15 mouse cellular contexts compared by ENCODE assay signal in genomic region chr16:58349802-58350201, GRCm38 (mm10). TPM values are rescaled to one million over a fixed set of nuclear protein-coding genes. Genes with fewer than 3 reads are reported as not detected.
A peak's percentile ranks its signal among the peaks of the same experiment; 100 is the strongest.
DNase-seq lines count a peak whose midpoint lies in the region; ATAC-seq and TF ChIP-seq lines count a peak whose summit lies in the region.
"Had no signal": no experiment of that assay in that cellular context is flagged by ENCODE, and none has a peak within 500 bp of the region (broad histone marks: within the 10 kb centered on the region; RNA-seq: fewer than 3 reads in every experiment).

No protein-coding gene starts in this region.

- H3K9me3 ChIP-seq in hindbrain, embryonic 10.5 days, result no peaks in the 10 kb centered on the region
- H3K9me3 ChIP-seq in hindbrain, postnatal 0 days (ENCODE audit: low read length), result no peaks in the 10 kb centered on the region
- H3K9me3 ChIP-seq: forebrain, embryonic 13.5 days; neural tube, embryonic 15.5 days; stomach, embryonic 15.5 days had no signal

- TF ChIP-seq CTCF in hindbrain, postnatal 0 days (IDR thresholded peaks at IDR 0.05; ENCODE audit: low read depth), result no peak
- no peak for TF ChIP-seq CTCF in kidney, adult 2 months (conservative IDR thresholded peaks at IDR 0.05; ENCODE audit: insufficient read depth, insufficient read length, low read depth, low read length)

- peak overlapping the region; percentile 16; the same call in 1 of the 2 replicates for H3K27ac ChIP-seq in hindbrain, embryonic 10.5 days
- H3K27ac ChIP-seq in hindbrain, postnatal 0 days, result no peak overlapping the region
- no peak overlapping the region for H3K27ac ChIP-seq in kidney, adult 2 months (ENCODE audit: insufficient read depth, low read depth, low read length)
- H3K27ac ChIP-seq: forebrain, embryonic 13.5 days; kidney, postnatal 0 days; macrophage; neural tube, embryonic 15.5 days; stomach, embryonic 15.5 days had no signal

- no peaks in the 10 kb centered on the region for H3K36me3 ChIP-seq in hindbrain, embryonic 10.5 days
- H3K36me3 ChIP-seq in hindbrain, postnatal 0 days (ENCODE audit: insufficient read depth, low read length), result no peaks in the 10 kb centered on the region
- H3K36me3 ChIP-seq in kidney, adult 2 months (ENCODE audit: control insufficient read depth, insufficient read depth, low read length), result no peaks in the 10 kb centered on the region
- H3K36me3 ChIP-seq: neural tube, embryonic 15.5 days; stomach, embryonic 15.5 days had no signal

- no peak for TF ChIP-seq POLR2A in kidney, adult 2 months (IDR thresholded peaks at IDR 0.05; ENCODE audit: low read depth, low read length)

- no peak for DNase-seq in hindbrain, embryonic 10.5 days (ENCODE audit: low spot score)
- no peak for DNase-seq in hindbrain, postnatal 0 days (ENCODE audit: low spot score)
- peak; percentile 3 for DNase-seq in MEL-GATA-1-ER (ENCODE audit: extremely low read depth, low read depth)
- peak; percentile 18 for DNase-seq in embryo, embryonic 9.5 days (ENCODE audit: extremely low spot score)
- DNase-seq in kidney, adult 2 months, result no peak
- no peak for DNase-seq in adrenal gland, adult 8-10 months
- DNase-seq: cerebellum, adult 11 months; liver; lung, adult 2 months had no signal

- H3K27me3 ChIP-seq in hindbrain, embryonic 10.5 days (ENCODE audit: insufficient read depth, poor library complexity, severe bottlenecking), result no peaks in the 10 kb centered on the region
- H3K27me3 ChIP-seq in hindbrain, postnatal 0 days (ENCODE audit: insufficient read depth, low read length), result no peaks in the 10 kb centered on the region
- no peaks in the 10 kb centered on the region for H3K27me3 ChIP-seq in kidney, adult 2 months (replicated peaks; ENCODE audit: control insufficient read depth, insufficient read depth, low read length)
- H3K27me3 ChIP-seq: forebrain, embryonic 13.5 days; neural tube, embryonic 15.5 days; stomach, embryonic 15.5 days had no signal

- H3K4me3 ChIP-seq in hindbrain, embryonic 10.5 days, result no peak overlapping the region
- H3K4me3 ChIP-seq in hindbrain, postnatal 0 days (ENCODE audit: low read length), result no peak overlapping the region
- H3K4me3 ChIP-seq in kidney, adult 2 months (ENCODE audit: insufficient read depth, low read depth, low read length), result no peak overlapping the region
- H3K4me3 ChIP-seq: forebrain, embryonic 13.5 days; neural tube, embryonic 15.5 days; stomach, embryonic 15.5 days had no signal

- no peak overlapping the region for H3K4me2 ChIP-seq in hindbrain, postnatal 0 days (ENCODE audit: low read depth, low read length)
- H3K4me2 ChIP-seq: forebrain, embryonic 13.5 days; neural tube, embryonic 15.5 days; stomach, embryonic 15.5 days had no signal

- H3K4me1 ChIP-seq in hindbrain, embryonic 10.5 days (replicated peaks), result peaks cover 12% of the 10 kb centered on the region
- peaks cover 4% of the 10 kb centered on the region for H3K4me1 ChIP-seq in hindbrain, postnatal 0 days (ENCODE audit: insufficient read depth, low read length)
- H3K4me1 ChIP-seq in kidney, adult 2 months (ENCODE audit: control insufficient read depth, insufficient read depth, low read length), result no peaks in the 10 kb centered on the region
- H3K4me1 ChIP-seq: forebrain, embryonic 13.5 days; stomach, embryonic 15.5 days had no signal

- no peak for ATAC-seq in hindbrain, postnatal 0 days
- peak; percentile 66 for ATAC-seq in megakaryocyte progenitor cell, adult 5-6 weeks (replicated peaks; ENCODE audit: poor library complexity)
- ATAC-seq: forebrain, embryonic 13.5 days had no signal

- no peak overlapping the region for H3K9ac ChIP-seq in hindbrain, postnatal 0 days (replicated peaks; ENCODE audit: low read length)
- H3K9ac ChIP-seq: forebrain, embryonic 13.5 days; neural tube, embryonic 15.5 days; stomach, embryonic 15.5 days had no signal

- 57% methylated on average over 2 of the region's 2 CpGs for WGBS in hindbrain, embryonic 10.5 days
- WGBS in hindbrain, postnatal 0 days, result 39% methylated on average over 2 of the region's 2 CpGs
- WGBS in kidney, adult 2 months, result 58% methylated on average over 2 of the region's 2 CpGs

RNA-seq across cellular contexts. Expression of gene Dcbld2, which starts 58.4 kb away (rescaled TPM):
- polyA plus RNA-seq in hindbrain, embryonic 10.5 days (2016; fragmentation: Nextera tagmentation; extraction: Ambion mirVana), result 6.5 and 7.3 TPM in 2 replicates
- 28.9 and 37.1 TPM in 2 replicates for total RNA-seq in hindbrain, postnatal 0 days (2014; rRNA removed)
- polyA plus RNA-seq in hindbrain, postnatal 0 days (2015; fragmentation: Nextera tagmentation; extraction: Ambion mirVana), result 3.7 and 4.4 TPM in 2 replicates
- 0.29 and 0.35 TPM in 2 replicates for total RNA-seq in megakaryocyte progenitor cell, adult 5-6 weeks (2015)
- 0.07 and 0.33 TPM in 2 replicates for total RNA-seq in megakaryocyte progenitor cell, adult 5-6 weeks (2017)
- polyA plus RNA-seq in kidney, adult 2 months (2012; rRNA removed), result 7.0 and 7.1 TPM in 2 replicates
- 10 to 100 TPM in 3 of 4 experiments, 1 to 10 TPM in 1; 9.6 to 14.1 (median 11.4) TPM for total RNA-seq in adrenal gland, adult 8-10 months (2022)

Comparison
In these comparisons a context has a peak if more than half of its experiments do, and no peak if none do; other contexts are left out.
1. DNase-seq: peak in MEL-GATA-1-ER (single experiment) and embryo, embryonic 9.5 days (single experiment); none in hindbrain, embryonic 10.5 days (single experiment), hindbrain, postnatal 0 days (single experiment), kidney, adult 2 months (single experiment) and adrenal gland, adult 8-10 months (single experiment).
2. RNA of gene Dcbld2, which starts 58.4 kb away (total RNA-seq): 28.9 to 37.1 TPM in hindbrain, postnatal 0 days and 9.6 to 14.1 TPM in adrenal gland, adult 8-10 months; 0.07 to 0.35 TPM in megakaryocyte progenitor cell, adult 5-6 weeks; every median in the first group is over 4 times any median in the second.